Mouse (Mus musculus) limb, embryonic 13.5 days (tissue): Measurements from ENCODE around the gene Oca2. TPM values are rescaled to one million over a fixed set of nuclear protein-coding genes. Genes with fewer than 3 reads are reported as not detected.

Source experiments
- ATAC-seq: fragments of 200-750 bp; cut with Nextera tagmentation; 2 replicates; pipeline ENCODE4 v1.8.0; 2017; ENCODE audit warnings: low read depth, moderate number of reproducible peaks, moderate TSS enrichment; ENCODE audit not compliant: low FRiP score
- H3K27ac ChIP-seq: fragments of 300-500 bp; sonication (generic); 2 replicates; pipeline ENCODE4 v1.5.1; 2015; ENCODE audit warnings: inconsistent platforms, mild to moderate bottlenecking, moderate library complexity
- H3K27me3 ChIP-seq: fragments of 300-500 bp; sonication (generic); 2 replicates; pipeline ENCODE4 v1.6.1; 2015; ENCODE audit warnings: mild to moderate bottlenecking, inconsistent platforms
- H3K36me3 ChIP-seq: fragments of 300-500 bp; sonication (generic); 2 replicates; pipeline ENCODE4 v1.6.1; 2015; ENCODE audit warnings: inconsistent platforms, mild to moderate bottlenecking, moderate library complexity
- H3K4me1 ChIP-seq: fragments of 300-500 bp; sonication (generic); 2 replicates; pipeline ENCODE4 v1.6.1; 2015; ENCODE audit warnings: inconsistent platforms
- H3K4me2 ChIP-seq: fragments of 300-500 bp; sonication (generic); replicated peaks from 2 replicates; pipeline ENCODE4 v1.6.1; 2015; ENCODE audit warnings: inconsistent platforms, mild to moderate bottlenecking, moderate library complexity
- H3K4me3 ChIP-seq: fragments of 300-500 bp; sonication (generic); 2 replicates; pipeline ENCODE4 v1.5.1; 2015; ENCODE audit warnings: moderate library complexity, mild to moderate bottlenecking, inconsistent platforms
- H3K9ac ChIP-seq: fragments of 300-500 bp; sonication (generic); 2 replicates; pipeline ENCODE4 v1.6.1; 2015; ENCODE audit warnings: mild to moderate bottlenecking, inconsistent platforms
- H3K9me3 ChIP-seq: fragments of 300-500 bp; sonication (generic); 2 replicates; pipeline ENCODE4 v1.6.1; 2016; ENCODE audit warnings: inconsistent platforms
- WGBS: fragments of 180-500 bp; shearing (Covaris S2); methylation state at CpG from one replicate; pipeline ENCODE4 v1.1.7; 2015; 5-methylcytosine and 5-hydroxymethylcytosine counted together
- polyA plus RNA-seq: library from polyadenylated mRNA; unstranded; fragments of >200 nt; fragmentation: Nextera tagmentation; extraction: Ambion mirVana; gene quantifications from 2 replicates; pipeline ENCODE4 v1.2.1, GENCODE M21; 2015

Gene Oca2
- polyA plus RNA-seq, 1 experiment from 2014 or later: 0.06 TPM

- no peak for ATAC-seq
- Histone ChIP-seq H3K4me3 (no peak overlapping the region), H3K4me1 (no peaks in the 10 kb centered on the region), H3K9ac (no peak overlapping the region), H3K9me3 (no peaks in the 10 kb centered on the region), H3K27ac (no peak overlapping the region), H3K36me3 (no peaks in the 10 kb centered on the region), H3K4me2 (no peak overlapping the region), H3K27me3 (no peaks in the 10 kb centered on the region)
- WGBS: 91% methylated on average over 2 of the region's 2 CpGs
Observed at GRCm38 (mm10) chr7:56277506-56277905, 37.9 kb downstream of the Oca2 start.

GRCm38 (mm10) chr7:56291468-56292115 is 52.0 kb downstream of the Oca2 start:
- no peak; the same call in 1 of the 2 replicates for ATAC-seq
- Histone ChIP-seq H3K4me2 (no peak overlapping the region), H3K27ac (no peak overlapping the region), H3K4me1 (no peaks in the 10 kb centered on the region), H3K36me3 (no peaks in the 10 kb centered on the region), H3K27me3 (no peaks in the 10 kb centered on the region), H3K4me3 (no peak overlapping the region), H3K9me3 (no peaks in the 10 kb centered on the region), H3K9ac (no peak overlapping the region)
- 32% methylated on average over 6 of the region's 6 CpGs for WGBS

- no peak overlapping the region for H3K9ac ChIP-seq
- WGBS: 29% methylated on average over 1 of the region's 1 CpGs
- no peak overlapping the region for H3K4me2 ChIP-seq
- no peak overlapping the region for H3K4me3 ChIP-seq
- H3K27ac ChIP-seq: no peak overlapping the region
- ATAC-seq: peak; percentile 44; the same call in 1 of the 2 replicates
- no peaks in the 10 kb centered on the region for H3K36me3 ChIP-seq
- H3K9me3 ChIP-seq: no peaks in the 10 kb centered on the region
- no peaks in the 10 kb centered on the region for H3K4me1 ChIP-seq
- H3K27me3 ChIP-seq: no peaks in the 10 kb centered on the region
Observed at GRCm38 (mm10) chr7:56304408-56304807, 64.8 kb downstream of the Oca2 start.

GRCm38 (mm10) chr7:56314358-56314757 is 74.8 kb downstream of the Oca2 start:
- H3K27me3 ChIP-seq: no peaks in the 10 kb centered on the region
- no peak overlapping the region for H3K9ac ChIP-seq
- H3K9me3 ChIP-seq: no peaks in the 10 kb centered on the region
- H3K36me3 ChIP-seq: no peaks in the 10 kb centered on the region
- H3K4me2 ChIP-seq: no peak overlapping the region
- ATAC-seq: no peak
- H3K4me3 ChIP-seq: no peak overlapping the region
- 86% methylated on average over 5 of the region's 5 CpGs for WGBS
- H3K27ac ChIP-seq: no peak overlapping the region
- H3K4me1 ChIP-seq: no peaks in the 10 kb centered on the region

GRCm38 (mm10) chr7:56315630-56316529 is 76.3 kb downstream of the Oca2 start:
- Histone ChIP-seq H3K9ac (no peak overlapping the region), H3K4me2 (no peak overlapping the region), H3K36me3 (no peaks in the 10 kb centered on the region), H3K27ac (no peak overlapping the region), H3K9me3 (no peaks in the 10 kb centered on the region), H3K4me1 (no peaks in the 10 kb centered on the region), H3K27me3 (no peaks in the 10 kb centered on the region), H3K4me3 (no peak overlapping the region)
- ATAC-seq: no peak
- WGBS: 57% methylated on average over 7 of the region's 7 CpGs

GRCm38 (mm10) chr7:56327738-56328137 is 88.2 kb downstream of the Oca2 start:
- no peak for ATAC-seq
- Histone ChIP-seq H3K27ac (no peak overlapping the region), H3K36me3 (no peaks in the 10 kb centered on the region), H3K4me2 (no peak overlapping the region), H3K27me3 (no peaks in the 10 kb centered on the region), H3K9ac (no peak overlapping the region), H3K4me3 (no peak overlapping the region), H3K4me1 (no peaks in the 10 kb centered on the region), H3K9me3 (no peaks in the 10 kb centered on the region)
- 42% methylated on average over 4 of the region's 4 CpGs for WGBS

- no peak for ATAC-seq
- H3K27me3 ChIP-seq: no peaks in the 10 kb centered on the region
- no peaks in the 10 kb centered on the region for H3K4me1 ChIP-seq
- H3K36me3 ChIP-seq: no peaks in the 10 kb centered on the region
- H3K4me3 ChIP-seq: no peak overlapping the region
- 45% methylated on average over 3 of the region's 3 CpGs for WGBS
- H3K9me3 ChIP-seq: no peaks in the 10 kb centered on the region
- no peak overlapping the region for H3K4me2 ChIP-seq
- H3K27ac ChIP-seq: no peak overlapping the region
- H3K9ac ChIP-seq: no peak overlapping the region
Observed at GRCm38 (mm10) chr7:56348528-56348927, 109.0 kb downstream of the Oca2 start.

GRCm38 (mm10) chr7:56356658-56357342 is 117.2 kb downstream of the Oca2 start:
- Histone ChIP-seq H3K36me3 (no peaks in the 10 kb centered on the region), H3K4me1 (no peaks in the 10 kb centered on the region), H3K9ac (no peak overlapping the region), H3K9me3 (no peaks in the 10 kb centered on the region), H3K4me3 (no peak overlapping the region), H3K27ac (no peak overlapping the region), H3K4me2 (no peak overlapping the region), H3K27me3 (no peaks in the 10 kb centered on the region)
- ATAC-seq: no peak
- WGBS: 87% methylated on average over 4 of the region's 4 CpGs

GRCm38 (mm10) chr7:56381750-56382421 is 142.3 kb downstream of the Oca2 start:
- Histone ChIP-seq H3K4me2 (no peak overlapping the region), H3K36me3 (no peaks in the 10 kb centered on the region), H3K27me3 (no peaks in the 10 kb centered on the region), H3K9me3 (no peaks in the 10 kb centered on the region), H3K9ac (no peak overlapping the region), H3K4me1 (no peaks in the 10 kb centered on the region), H3K4me3 (no peak overlapping the region), H3K27ac (no peak overlapping the region)
- no peak for ATAC-seq
- 87% methylated on average over 4 of the region's 4 CpGs for WGBS

- Histone ChIP-seq H3K27ac (no peak overlapping the region), H3K4me1 (no peaks in the 10 kb centered on the region), H3K9ac (no peak overlapping the region), H3K9me3 (no peaks in the 10 kb centered on the region), H3K4me2 (no peak overlapping the region), H3K36me3 (no peaks in the 10 kb centered on the region), H3K4me3 (no peak overlapping the region), H3K27me3 (no peaks in the 10 kb centered on the region)
- ATAC-seq: no peak
- WGBS: 85% methylated on average over 1 of the region's 1 CpGs
Observed at GRCm38 (mm10) chr7:56382706-56383105, 143.1 kb downstream of the Oca2 start.

GRCm38 (mm10) chr7:56388295-56388694 is 148.7 kb downstream of the Oca2 start:
- Histone ChIP-seq H3K4me3 (no peak overlapping the region), H3K27me3 (no peaks in the 10 kb centered on the region), H3K9me3 (no peaks in the 10 kb centered on the region), H3K27ac (no peak overlapping the region), H3K9ac (no peak overlapping the region), H3K36me3 (no peaks in the 10 kb centered on the region), H3K4me1 (no peaks in the 10 kb centered on the region), H3K4me2 (no peak overlapping the region)
- 79% methylated on average over 2 of the region's 2 CpGs for WGBS
- ATAC-seq: no peak
